Mouse (Mus musculus) CH12.LX (cell line): ENCODE measurements at regions not wholly inside any gene's neighbourhood (a gene's known extent, or its start where the extent isn't known, plus 50 kb on each side); places are given as distances from the start of the nearest gene placed in this dataset.

Experiments used
- DNase-seq: peaks from one replicate; pipeline ENCODE4 v3.0.0-alpha.2; 2013; ENCODE audit errors: extremely low read depth
- H3K27ac ChIP-seq: 2 replicates; pipeline ENCODE4 v1.5.1; 2012; ENCODE audit warnings: low read depth, mild to moderate bottlenecking, control low read depth, moderate library complexity; ENCODE audit not compliant: insufficient read depth
- H3K27me3 ChIP-seq: replicated peaks from 2 replicates; pipeline ENCODE3; 2012; ENCODE audit warnings: inconsistent platforms
- H3K36me3 ChIP-seq, 2 experiments: replicated peaks in 1 of 2; 2 replicates each; pipeline versions ENCODE3 to v1.6.1; 2012; ENCODE audit warnings: inconsistent platforms in 1 of 2, low read length in 1 of 2, mild to moderate bottlenecking in 1 of 2, mixed read lengths in 1 of 2, moderate library complexity in 1 of 2; ENCODE audit not compliant: control insufficient read depth in 1 of 2, insufficient read depth in 1 of 2
- H3K4me1 ChIP-seq, 2 experiments: 2 replicates each; pipeline ENCODE4 v1.6.1; 2012; ENCODE audit warnings: inconsistent platforms in 1 of 2, moderate library complexity in 1 of 2; ENCODE audit not compliant: insufficient read depth in 2 of 2, control insufficient read depth in 1 of 2
- H3K4me2 ChIP-seq: 2 replicates; pipeline ENCODE4 v1.6.1; 2012; ENCODE audit warnings: low read depth, mild to moderate bottlenecking, control low read depth; ENCODE audit not compliant: poor library complexity, insufficient read depth, severe bottlenecking
- H3K4me3 ChIP-seq, 3 experiments: fragments of 150-350 bp in 1 of 3; sonication (generic) in 1 of 3; replicated peaks in 1 of 3; 2 replicates each; pipeline versions ENCODE3 to v1.5.1; 2011 to 2012; ENCODE audit warnings: low read depth in 2 of 3, low read length in 2 of 3, mild to moderate bottlenecking in 2 of 3, moderate library complexity in 2 of 3, control low read depth in 1 of 3, improper control_type of control experiment in 1 of 3, inconsistent platforms in 1 of 3, mixed read lengths in 1 of 3; ENCODE audit not compliant: poor library complexity in 1 of 3
- H3K79me2 ChIP-seq: replicated peaks from 2 replicates; pipeline ENCODE4 v1.6.1; 2012; ENCODE audit warnings: mild to moderate bottlenecking, moderate library complexity; ENCODE audit not compliant: control insufficient read depth, poor library complexity, insufficient read depth, severe bottlenecking; ENCODE audit errors: extremely low read depth
- H3K9ac ChIP-seq: 2 replicates; pipeline ENCODE4 v1.6.1; 2012; ENCODE audit warnings: low read depth, mild to moderate bottlenecking, control low read depth, moderate library complexity; ENCODE audit not compliant: insufficient read depth
- H3K9me3 ChIP-seq: replicated peaks from 2 replicates; pipeline ENCODE3; 2012; ENCODE audit warnings: low read length, inconsistent platforms, mixed read lengths
- BHLHE40 ChIP-seq: IDR thresholded peaks from 2 replicates; pipeline ENCODE4 v1.6.1; 2011; ENCODE audit warnings: mild to moderate bottlenecking, low read depth, low read length, improper control_type of control experiment
- CHD1 ChIP-seq: IDR thresholded peaks from 2 replicates; pipeline ENCODE4 v1.6.1; 2012; ENCODE audit warnings: low read depth, low read length, improper control_type of control experiment, inconsistent platforms
- CTCF ChIP-seq, 2 experiments: IDR thresholded peaks in 1 of 2; conservative IDR thresholded peaks in 1 of 2; 2 replicates each; pipeline ENCODE4 v1.5.1; 2011 to 2012; ENCODE audit warnings: low read depth in 2 of 2, low read length in 2 of 2, improper control_type of control experiment in 1 of 2, inconsistent platforms in 1 of 2, mild to moderate bottlenecking in 1 of 2, moderate library complexity in 1 of 2
- E2F4 ChIP-seq: IDR thresholded peaks from 2 replicates; pipeline ENCODE4 v1.6.1; 2011; ENCODE audit warnings: low read depth, low read length, improper control_type of control experiment; ENCODE audit not compliant: insufficient replicate concordance
- ELF1 ChIP-seq: IDR thresholded peaks from 2 replicates; pipeline ENCODE4 v1.6.1; 2014; ENCODE audit warnings: low read depth, mild to moderate bottlenecking, inconsistent platforms, low read length, improper control_type of control experiment
- EP300 ChIP-seq: IDR thresholded peaks from 2 replicates; pipeline ENCODE4 v1.6.1; 2011; ENCODE audit warnings: low read length, improper control_type of control experiment
- ETS1 ChIP-seq: conservative IDR thresholded peaks from 2 replicates; pipeline ENCODE4 v1.6.1; 2012; ENCODE audit warnings: low read depth, mild to moderate bottlenecking, inconsistent platforms, low read length, improper control_type of control experiment, moderate library complexity
- GABPA ChIP-seq: IDR thresholded peaks from 2 replicates; pipeline ENCODE4 v1.6.1; 2012; ENCODE audit warnings: low read depth, low read length, improper control_type of control experiment, inconsistent platforms; ENCODE audit not compliant: insufficient replicate concordance
- IRF4 ChIP-seq: IDR thresholded peaks from 2 replicates; pipeline ENCODE4 v1.6.1; 2014; ENCODE audit warnings: low read depth, mild to moderate bottlenecking, inconsistent platforms, low read length, improper control_type of control experiment
- JUN ChIP-seq: IDR thresholded peaks from 2 replicates; pipeline ENCODE4 v1.6.1; 2011; ENCODE audit warnings: low read depth, mild to moderate bottlenecking, low read length, improper control_type of control experiment, moderate library complexity; ENCODE audit not compliant: insufficient read depth
- MAFK ChIP-seq: IDR thresholded peaks from 2 replicates; pipeline ENCODE4 v1.6.1; 2011; ENCODE audit warnings: low read length, improper control_type of control experiment; ENCODE audit not compliant: insufficient replicate concordance
- MAX ChIP-seq: IDR thresholded peaks from 2 replicates; pipeline ENCODE4 v1.6.1; 2011; ENCODE audit warnings: low read length, improper control_type of control experiment
- MAZ ChIP-seq: IDR thresholded peaks from 2 replicates; pipeline ENCODE4 v1.6.1; 2012; ENCODE audit warnings: low read depth, mild to moderate bottlenecking, inconsistent platforms, low read length, improper control_type of control experiment, moderate library complexity
- MEF2A ChIP-seq: IDR thresholded peaks from 2 replicates; pipeline ENCODE4 v1.6.1; 2014; ENCODE audit warnings: low read depth, mild to moderate bottlenecking, inconsistent platforms, low read length, improper control_type of control experiment, borderline replicate concordance
- MXI1 ChIP-seq: IDR thresholded peaks from 2 replicates; pipeline ENCODE4 v1.6.1; 2011; ENCODE audit warnings: mild to moderate bottlenecking, low read depth, low read length, improper control_type of control experiment
- MYC ChIP-seq: IDR thresholded peaks from 2 replicates; pipeline ENCODE4 v1.6.1; 2011; ENCODE audit warnings: low read depth, mild to moderate bottlenecking, improper control_type of control experiment, low read length
- NRF1 ChIP-seq: IDR thresholded peaks from 2 replicates; pipeline ENCODE4 v1.6.1; 2014; ENCODE audit warnings: low read depth, mild to moderate bottlenecking, inconsistent platforms, low read length, improper control_type of control experiment, moderate library complexity
- PAX5 ChIP-seq: IDR thresholded peaks from 2 replicates; pipeline ENCODE4 v1.6.1; 2012; ENCODE audit warnings: low read length, inconsistent platforms, mixed read lengths
- POLR2AphosphoS2 ChIP-seq: IDR thresholded peaks from 2 replicates; pipeline ENCODE4 v1.6.1; 2011; ENCODE audit warnings: low read depth, low read length, improper control_type of control experiment
- RAD21 ChIP-seq: IDR thresholded peaks from 2 replicates; pipeline ENCODE4 v1.6.1; 2011; ENCODE audit warnings: low read depth, mild to moderate bottlenecking, low read length, improper control_type of control experiment, moderate library complexity
- RCOR1 ChIP-seq: conservative IDR thresholded peaks from 2 replicates; pipeline ENCODE4 v1.6.1; 2012; ENCODE audit warnings: low read depth, mild to moderate bottlenecking, inconsistent platforms, low read length, improper control_type of control experiment
- SIN3A ChIP-seq: IDR thresholded peaks from 2 replicates; pipeline ENCODE4 v1.6.1; 2012; ENCODE audit warnings: low read length, improper control_type of control experiment, inconsistent platforms
- SMC3 ChIP-seq: IDR thresholded peaks from 2 replicates; pipeline ENCODE4 v1.6.1; 2011; ENCODE audit warnings: low read depth, low read length, improper control_type of control experiment
- TBP ChIP-seq: conservative IDR thresholded peaks from 2 replicates; pipeline ENCODE4 v1.6.1; 2011; ENCODE audit warnings: low read depth, low read length, improper control_type of control experiment
- TCF12 ChIP-seq: IDR thresholded peaks from 2 replicates; pipeline ENCODE4 v1.6.1; 2014; ENCODE audit warnings: low read depth, mild to moderate bottlenecking, inconsistent platforms, low read length, improper control_type of control experiment
- UBTF ChIP-seq: IDR thresholded peaks from 2 replicates; pipeline ENCODE4 v1.6.1; 2012; ENCODE audit warnings: low read depth, mild to moderate bottlenecking, inconsistent platforms, low read length, improper control_type of control experiment, moderate library complexity
- USF1 ChIP-seq: IDR thresholded peaks from 2 replicates; pipeline ENCODE4 v1.6.1; 2014; ENCODE audit warnings: low read depth, mild to moderate bottlenecking, inconsistent platforms, low read length, improper control_type of control experiment
- USF2 ChIP-seq: conservative IDR thresholded peaks from 2 replicates; pipeline ENCODE4 v1.6.1; 2011; ENCODE audit warnings: low read depth, low read length, improper control_type of control experiment
- ZMIZ1 ChIP-seq: IDR thresholded peaks from 2 replicates; pipeline ENCODE4 v1.6.1; 2012; ENCODE audit warnings: low read depth, mild to moderate bottlenecking, inconsistent platforms, low read length, improper control_type of control experiment
- ZNF384 ChIP-seq: IDR thresholded peaks from 2 replicates; pipeline ENCODE4 v1.6.1; 2012; ENCODE audit warnings: low read depth, low read length, improper control_type of control experiment, inconsistent platforms
- dilution Hi-C: fragments of 300-500 bp; cut with MboI; formaldehyde crosslinking; loops from 2 replicates; pipeline ENCODE4 v1.14.3; 2020; ENCODE audit warnings: low sequenced_read_pairs; ENCODE audit not compliant: extremely low pct_unique_long_range_greater_than_20kb, extremely low pct_ligation_motif_present
- in situ Hi-C: fragments of 300-500 bp; cut with MboI; formaldehyde crosslinking; loops from 3 replicates; pipeline ENCODE4 v1.14.3; 2019; ENCODE audit warnings: low sequenced_read_pairs, low pct_ligation_motif_present, low pct_unique_long_range_greater_than_20kb, mixed read lengths

GRCm38 (mm10) chr19:56228586-56228985 lies 58.4 kb upstream of the Habp2 start:
- peaks cover 64% of the 10 kb centered on the region for H3K27me3 ChIP-seq
- H3K27ac ChIP-seq = no peak overlapping the region
- H3K9me3 ChIP-seq = peaks cover 8% of the 10 kb centered on the region
- dilution Hi-C loops (no loop called here), in situ Hi-C loops (no loop called here)
- DNase-seq = no peak
- H3K4me1 ChIP-seq = peaks cover 0 to 3% of the 10 kb centered on the region in 2 experiments; a peak in 2 of 4 replicates
- H3K79me2 ChIP-seq = no peaks in the 10 kb centered on the region
- no peak overlapping the region for H3K4me3 ChIP-seq
- TF ChIP-seq CHD1 (no peak), MXI1 (no peak), UBTF (no peak), SIN3A (no peak), PAX5 (no peak), TCF12 (no peak), MYC (no peak), CTCF (conservative IDR thresholded peaks at IDR 0.05 in 1 of 2, IDR thresholded peaks at IDR 0.05 in 1 of 2; ENCODE audit: low read depth in 2 of 2, low read length in 2 of 2) (no peak), SMC3 (no peak), ELF1 (no peak), TBP (no peak), GABPA (no peak), POLR2AphosphoS2 (no peak), USF2 (no peak), MAFK (no peak), JUN (no peak), RAD21 (no peak), ETS1 (no peak), MAX (no peak)
- H3K4me2 ChIP-seq = no peak overlapping the region
- H3K9ac ChIP-seq = no peak overlapping the region
- H3K36me3 ChIP-seq = no peaks in the 10 kb centered on the region

GRCm38 (mm10) chr19:56231430-56231829 lies 55.5 kb upstream of the Habp2 start:
- Histone ChIP-seq H3K36me3 (no peaks in the 10 kb centered on the region), H3K4me2 (no peak overlapping the region), H3K27me3 (peaks cover 68% of the 10 kb centered on the region), H3K4me3 (no peak overlapping the region), H3K27ac (no peak overlapping the region), H3K9ac (no peak overlapping the region), H3K79me2 (no peaks in the 10 kb centered on the region), H3K9me3 (peaks cover 12% of the 10 kb centered on the region), H3K4me1 (peaks cover 0 to 3% of the 10 kb centered on the region in 2 experiments; a peak in 2 of 4 replicates)
- dilution Hi-C loops = no loop called here
- DNase-seq = no peak
- in situ Hi-C loops = no loop called here
- no peak for TF ChIP-seq CTCF (conservative IDR thresholded peaks at IDR 0.05 in 1 of 2, IDR thresholded peaks at IDR 0.05 in 1 of 2; ENCODE audit: low read depth in 2 of 2, low read length in 2 of 2)
- TF ChIP-seq ZNF384 = no peak
- no peak for TF ChIP-seq E2F4
- TF ChIP-seq MAFK = no peak
- no peak for TF ChIP-seq TBP
- no peak for TF ChIP-seq RCOR1
- no peak for TF ChIP-seq BHLHE40
- TF ChIP-seq MYC = no peak
- TF ChIP-seq MAX = no peak
- TF ChIP-seq MEF2A = no peak
- no peak for TF ChIP-seq USF1
- TF ChIP-seq MAZ = no peak
- TF ChIP-seq UBTF = no peak
- no peak for TF ChIP-seq TCF12
- TF ChIP-seq ZMIZ1 = no peak
- no peak for TF ChIP-seq NRF1
- no peak for TF ChIP-seq IRF4
- TF ChIP-seq EP300 = no peak
